Mouse (Mus musculus): ENCODE data around the gene Tradd. TPM values are rescaled to one million over a fixed set of nuclear protein-coding genes. Genes with fewer than 3 reads are reported as not detected.
A peak's percentile ranks its signal among the peaks of the same experiment; 100 is the strongest.

The Tradd gene
- polyA plus RNA-seq (2012; rRNA removed), result 2.4 TPM in 2 replicates

- H3K27ac ChIP-seq (ENCODE audit: control insufficient read depth, insufficient read depth, low read depth, low read length), result no peak within 1 kb of the TSS
- peaks cover 22% of the 10 kb centered on the region for H3K4me1 ChIP-seq (ENCODE audit: control insufficient read depth, insufficient read depth, low read length)
- no peaks in the 10 kb centered on the region for H3K27me3 ChIP-seq (ENCODE audit: control insufficient read depth, insufficient read depth, low read length)
- TF ChIP-seq POLR2A (IDR thresholded peaks at IDR 0.05; ENCODE audit: control insufficient read depth, low read depth, low read length) (no peak), CTCF (IDR thresholded peaks at IDR 0.05; ENCODE audit: control insufficient read depth, insufficient read depth, insufficient replicate concordance, low read depth, low read length) (no peak)
- peak within 1 kb of the TSS; percentile 82 for H3K4me3 ChIP-seq (ENCODE audit: control insufficient read depth, low read depth, low read length)
- H3K36me3 ChIP-seq (ENCODE audit: control insufficient read depth, insufficient read depth, low read length), result no peaks in the 10 kb centered on the region
Observed at GRCm38 (mm10) chr8:105264024-105264982, at the start of gene Tradd, which contains the start of gene Fbxl8. TSS of gene Tradd (minus strand) at chr8:105264609. TSS of gene Fbxl8 (plus strand) at chr8:105264648.

GRCm38 (mm10) chr8:105313622-105314402 is 49.4 kb upstream of the Tradd start:
- Histone ChIP-seq H3K27ac (ENCODE audit: control insufficient read depth, insufficient read depth, low read depth, low read length) (no peak overlapping the region), H3K4me1 (ENCODE audit: control insufficient read depth, insufficient read depth, low read length) (no peaks in the 10 kb centered on the region; the same call in 1 of the 2 replicates), H3K36me3 (ENCODE audit: control insufficient read depth, insufficient read depth, low read length) (peaks cover 2% of the 10 kb centered on the region; the same call in 1 of the 2 replicates), H3K4me3 (ENCODE audit: control insufficient read depth, low read depth, low read length) (no peak overlapping the region), H3K27me3 (ENCODE audit: control insufficient read depth, insufficient read depth, low read length) (no peaks in the 10 kb centered on the region)
- no peak for TF ChIP-seq CTCF (IDR thresholded peaks at IDR 0.05; ENCODE audit: control insufficient read depth, insufficient read depth, insufficient replicate concordance, low read depth, low read length)
- no peak for TF ChIP-seq POLR2A (IDR thresholded peaks at IDR 0.05; ENCODE audit: control insufficient read depth, low read depth, low read length)

GRCm38 (mm10) chr8:105312891-105313481 is 48.6 kb upstream of the Tradd start:
- Histone ChIP-seq H3K4me1 (ENCODE audit: control insufficient read depth, insufficient read depth, low read length) (no peaks in the 10 kb centered on the region; the same call in 1 of the 2 replicates), H3K4me3 (ENCODE audit: control insufficient read depth, low read depth, low read length) (no peak overlapping the region), H3K27ac (ENCODE audit: control insufficient read depth, insufficient read depth, low read depth, low read length) (no peak overlapping the region), H3K36me3 (ENCODE audit: control insufficient read depth, insufficient read depth, low read length) (peaks cover 2% of the 10 kb centered on the region; the same call in 1 of the 2 replicates), H3K27me3 (ENCODE audit: control insufficient read depth, insufficient read depth, low read length) (no peaks in the 10 kb centered on the region)
- TF ChIP-seq POLR2A (IDR thresholded peaks at IDR 0.05; ENCODE audit: control insufficient read depth, low read depth, low read length) (no peak), CTCF (IDR thresholded peaks at IDR 0.05; ENCODE audit: control insufficient read depth, insufficient read depth, insufficient replicate concordance, low read depth, low read length) (no peak)

GRCm38 (mm10) chr8:105311718-105312117 is 47.3 kb upstream of the Tradd start:
- Histone ChIP-seq H3K36me3 (ENCODE audit: control insufficient read depth, insufficient read depth, low read length) (no peaks in the 10 kb centered on the region; the same call in 1 of the 2 replicates), H3K4me3 (ENCODE audit: control insufficient read depth, low read depth, low read length) (no peak overlapping the region), H3K27ac (ENCODE audit: control insufficient read depth, insufficient read depth, low read depth, low read length) (no peak overlapping the region), H3K4me1 (ENCODE audit: control insufficient read depth, insufficient read depth, low read length) (no peaks in the 10 kb centered on the region; the same call in 1 of the 2 replicates), H3K27me3 (ENCODE audit: control insufficient read depth, insufficient read depth, low read length) (no peaks in the 10 kb centered on the region)
- no peak for TF ChIP-seq POLR2A (IDR thresholded peaks at IDR 0.05; ENCODE audit: control insufficient read depth, low read depth, low read length)

- H3K4me1 ChIP-seq (ENCODE audit: control insufficient read depth, insufficient read depth, low read length), result peaks cover 7% of the 10 kb centered on the region
- H3K27ac ChIP-seq (ENCODE audit: control insufficient read depth, insufficient read depth, low read depth, low read length), result no peak overlapping the region
- H3K36me3 ChIP-seq (ENCODE audit: control insufficient read depth, insufficient read depth, low read length), result no peaks in the 10 kb centered on the region; the same call in 1 of the 2 replicates
- no peaks in the 10 kb centered on the region for H3K27me3 ChIP-seq (ENCODE audit: control insufficient read depth, insufficient read depth, low read length)
- H3K4me3 ChIP-seq (ENCODE audit: control insufficient read depth, low read depth, low read length), result no peak overlapping the region
- TF ChIP-seq POLR2A (IDR thresholded peaks at IDR 0.05; ENCODE audit: control insufficient read depth, low read depth, low read length) (no peak), CTCF (IDR thresholded peaks at IDR 0.05; ENCODE audit: control insufficient read depth, insufficient read depth, insufficient replicate concordance, low read depth, low read length) (no peak)
Observed at GRCm38 (mm10) chr8:105310118-105310517, 45.7 kb upstream of the Tradd start.

- Histone ChIP-seq H3K27ac (ENCODE audit: control insufficient read depth, insufficient read depth, low read depth, low read length) (no peak overlapping the region), H3K27me3 (ENCODE audit: control insufficient read depth, insufficient read depth, low read length) (no peaks in the 10 kb centered on the region), H3K4me3 (ENCODE audit: control insufficient read depth, low read depth, low read length) (no peak overlapping the region), H3K36me3 (ENCODE audit: control insufficient read depth, insufficient read depth, low read length) (no peaks in the 10 kb centered on the region; the same call in 1 of the 2 replicates), H3K4me1 (ENCODE audit: control insufficient read depth, insufficient read depth, low read length) (peaks cover 7% of the 10 kb centered on the region)
- TF ChIP-seq CTCF (IDR thresholded peaks at IDR 0.05; ENCODE audit: control insufficient read depth, insufficient read depth, insufficient replicate concordance, low read depth, low read length) (no peak), POLR2A (IDR thresholded peaks at IDR 0.05; ENCODE audit: control insufficient read depth, low read depth, low read length) (no peak)
Observed at GRCm38 (mm10) chr8:105309142-105309847, 44.9 kb upstream of the Tradd start.

All from testis, adult 2 months (tissue).